Comparison of ENCODE assay signal across 15 mouse cellular contexts in the genomic region with DNA sequence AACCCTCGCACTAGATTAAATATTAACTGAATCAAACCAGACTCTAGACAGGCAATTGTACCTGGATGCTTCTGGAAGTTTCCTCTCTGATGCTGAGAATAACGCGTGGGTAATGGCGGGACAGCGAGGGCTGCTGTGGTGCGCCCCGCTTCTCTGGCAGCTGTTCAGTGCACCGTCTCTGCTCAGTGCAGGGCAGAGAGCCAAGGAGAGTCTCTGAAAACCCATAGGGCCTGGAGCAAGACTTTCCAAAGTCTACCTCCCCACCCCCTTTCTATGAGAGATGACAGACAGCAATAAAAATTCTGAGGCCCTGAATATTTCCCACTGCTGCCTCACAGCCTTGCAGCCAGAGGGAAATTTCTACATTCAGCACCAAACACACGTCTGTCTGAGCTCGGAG.
DNase-seq lines count a peak whose midpoint lies in the region; ATAC-seq and TF ChIP-seq lines count a peak whose summit lies in the region.
"Had no signal": no experiment of that assay in that cellular context is flagged by ENCODE, and none has a peak within 500 bp of the region (broad histone marks: within the 10 kb centered on the region; RNA-seq: fewer than 3 reads in every experiment).

No protein-coding gene starts in this region.

- WGBS in kidney, embryonic 14.5 days = 80% methylated on average over 10 of the region's 10 CpGs
- 61% methylated on average over 10 of the region's 10 CpGs for WGBS in intestine, embryonic 14.5 days

- no peak for TF ChIP-seq CTCF in gastrocnemius, adult 2 months (IDR thresholded peaks at IDR 0.05)

- no peaks in the 10 kb centered on the region for H3K36me3 ChIP-seq in kidney, embryonic 14.5 days (ENCODE audit: control insufficient read depth, insufficient read depth, low read length)
- H3K36me3 ChIP-seq in intestine, embryonic 14.5 days (ENCODE audit: control insufficient read depth, insufficient read depth, low read length) = no peaks in the 10 kb centered on the region
- H3K36me3 ChIP-seq: embryonic facial prominence, embryonic 13.5 days; hindbrain, embryonic 10.5 days; limb, embryonic 12.5 days; liver, embryonic 15.5 days had no signal

- no peak for ATAC-seq in kidney, embryonic 14.5 days (ENCODE audit: low FRiP score, low TSS enrichment)
- peak; percentile 65 for ATAC-seq in intestine, embryonic 14.5 days (replicated peaks; ENCODE audit: low FRiP score, low TSS enrichment, low read depth)

- H3K9me3 ChIP-seq in kidney, embryonic 14.5 days (ENCODE audit: control insufficient read depth, low read length) = no peaks in the 10 kb centered on the region
- no peaks in the 10 kb centered on the region for H3K9me3 ChIP-seq in intestine, embryonic 14.5 days (ENCODE audit: control insufficient read depth, low read length)
- H3K9me3 ChIP-seq: embryonic facial prominence, embryonic 13.5 days; hindbrain, embryonic 10.5 days; limb, embryonic 12.5 days; liver, embryonic 15.5 days had no signal

- H3K27me3 ChIP-seq in kidney, embryonic 14.5 days (ENCODE audit: control insufficient read depth, insufficient read depth, low read length) = no peaks in the 10 kb centered on the region
- H3K27me3 ChIP-seq in intestine, embryonic 14.5 days (replicated peaks; ENCODE audit: control insufficient read depth, insufficient read depth, low read length) = no peaks in the 10 kb centered on the region
- H3K27me3 ChIP-seq: embryonic facial prominence, embryonic 13.5 days; limb, embryonic 12.5 days; liver, embryonic 15.5 days had no signal

- H3K27ac ChIP-seq in gastrocnemius, adult 2 months = peak overlapping the region; percentile 62; the same call in 1 of the 2 replicates
- no peak overlapping the region for H3K27ac ChIP-seq in kidney, embryonic 14.5 days (ENCODE audit: low read depth, low read length)
- no peak overlapping the region for H3K27ac ChIP-seq in intestine, embryonic 14.5 days (ENCODE audit: low read depth)
- H3K27ac ChIP-seq: embryonic facial prominence, embryonic 13.5 days; hindbrain, embryonic 10.5 days; limb, embryonic 12.5 days; liver, embryonic 15.5 days had no signal

- intact Hi-C loops in gastrocnemius, adult 2 months (cut with DNase I) = no loop called here

- no peak overlapping the region for H3K4me3 ChIP-seq in gastrocnemius, adult 2 months
- no peak overlapping the region for H3K4me3 ChIP-seq in kidney, embryonic 14.5 days (ENCODE audit: low read length)
- H3K4me3 ChIP-seq in intestine, embryonic 14.5 days (ENCODE audit: low read depth, low read length) = no peak overlapping the region
- H3K4me3 ChIP-seq: embryonic facial prominence, embryonic 13.5 days; hindbrain, embryonic 10.5 days; limb, embryonic 12.5 days; liver, embryonic 15.5 days had no signal

- no peak overlapping the region for H3K4me2 ChIP-seq in kidney, embryonic 14.5 days (replicated peaks; ENCODE audit: low read depth, low read length)
- H3K4me2 ChIP-seq in intestine, embryonic 14.5 days (ENCODE audit: low read length) = no peak overlapping the region
- H3K4me2 ChIP-seq: embryonic facial prominence, embryonic 13.5 days; limb, embryonic 12.5 days; liver, embryonic 15.5 days had no signal

- no peaks in the 10 kb centered on the region for H3K4me1 ChIP-seq in kidney, embryonic 14.5 days (ENCODE audit: control insufficient read depth, insufficient read depth, low read length)
- no peaks in the 10 kb centered on the region for H3K4me1 ChIP-seq in intestine, embryonic 14.5 days (replicated peaks; ENCODE audit: control insufficient read depth, insufficient read depth, low read length)
- H3K4me1 ChIP-seq: embryonic facial prominence, embryonic 13.5 days; hindbrain, embryonic 10.5 days; liver, embryonic 15.5 days had no signal

- DNase-seq in gastrocnemius, adult 2 months = no peak
- DNase-seq in gastrocnemius, postnatal 10 days = no peak
- DNase-seq in kidney, adult 11 months = peak; percentile 47
- DNase-seq in intestine, embryonic 14.5 days (ENCODE audit: low spot score) = no peak
- DNase-seq in kidney, postnatal 25 days = peak; percentile 55 to 67
- DNase-seq in left cerebral cortex, adult 8-10 months (ENCODE audit: low spot score in 2 of 2) = no peak
- no peak for DNase-seq in embryo, embryonic 10.5 days (ENCODE audit: low spot score)
- DNase-seq: adrenal gland, postnatal 25 days; cerebellum, adult 8-10 months; gastrocnemius, postnatal 36 days had no signal

- no peak overlapping the region for H3K9ac ChIP-seq in kidney, embryonic 14.5 days (ENCODE audit: low read depth, low read length)
- H3K9ac ChIP-seq in intestine, embryonic 14.5 days (ENCODE audit: low read length) = no peak overlapping the region
- H3K9ac ChIP-seq: embryonic facial prominence, embryonic 13.5 days; limb, embryonic 12.5 days; liver, embryonic 15.5 days had no signal

Comparison
In these comparisons a context has a peak if more than half of its experiments do, and no peak if none do; other contexts are left out.
1. DNase-seq: peak in kidney, adult 11 months (single experiment) and kidney, postnatal 25 days (2 of 2); none in gastrocnemius, adult 2 months (single experiment), gastrocnemius, postnatal 10 days (single experiment), intestine, embryonic 14.5 days (single experiment), left cerebral cortex, adult 8-10 months (0 of 2) and embryo, embryonic 10.5 days (single experiment).